Mouse (Mus musculus) right cerebral cortex, postnatal 25 days (tissue): ENCODE data around the gene Mmab.

Experiments used
- DNase-seq: peaks from one replicate; pipeline ENCODE4 v3.0.0; 2022

Gene Mmab

GRCm38 (mm10) chr5:114426732-114427131 is 17.1 kb downstream of the Mmab start:
- no peak for DNase-seq

DNA sequence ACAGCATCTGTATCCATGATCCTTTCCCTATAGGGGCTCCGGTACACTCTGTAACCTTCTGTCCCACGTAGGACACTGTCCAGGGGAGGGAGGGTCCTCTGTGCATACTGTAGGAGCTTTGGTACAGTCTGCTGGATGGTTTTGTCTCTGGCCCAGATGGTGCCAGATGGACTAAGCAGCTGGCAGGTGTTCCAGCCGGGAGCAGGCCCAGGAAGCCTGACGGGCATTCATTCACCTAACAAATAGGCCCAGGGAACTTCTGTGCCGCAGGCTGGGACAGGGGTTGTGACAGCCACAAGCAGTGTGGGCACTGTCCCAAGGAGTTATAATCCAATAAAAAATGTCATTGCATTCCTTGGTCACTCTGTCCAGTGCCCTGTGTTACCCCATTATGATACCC is 19.9 kb downstream of the Mmab start:
- no peak for DNase-seq

- DNase-seq, result no peak
Measured at GRCm38 (mm10) chr5:114422591-114422990, 21.3 kb downstream of the Mmab start.

- DNase-seq, result no peak
Measured at GRCm38 (mm10) chr5:114421561-114422298, 22.1 kb downstream of the Mmab start.

GRCm38 (mm10) chr5:114418541-114418940 is 25.3 kb downstream of the Mmab start:
- no peak for DNase-seq

DNA sequence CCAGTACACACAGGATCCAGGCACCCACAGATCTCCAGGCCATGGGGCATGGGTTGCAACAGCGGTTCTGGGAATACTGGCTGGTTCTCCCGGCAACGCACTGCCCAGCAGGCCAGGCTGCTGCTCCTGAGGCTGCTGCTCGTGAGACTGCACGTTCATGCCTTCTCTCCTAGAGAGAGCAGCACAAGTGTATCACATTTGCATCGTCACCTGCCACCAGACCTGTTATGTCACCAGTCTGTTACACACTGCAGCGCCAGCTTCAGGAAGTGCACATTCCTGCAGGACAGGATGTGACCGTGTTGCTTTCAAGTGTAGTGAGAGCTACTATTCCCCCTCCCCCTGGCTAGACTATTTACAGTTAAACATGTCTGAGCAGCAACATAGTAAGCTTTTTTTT is 27.0 kb downstream of the Mmab start:
- DNase-seq, result no peak

DNA sequence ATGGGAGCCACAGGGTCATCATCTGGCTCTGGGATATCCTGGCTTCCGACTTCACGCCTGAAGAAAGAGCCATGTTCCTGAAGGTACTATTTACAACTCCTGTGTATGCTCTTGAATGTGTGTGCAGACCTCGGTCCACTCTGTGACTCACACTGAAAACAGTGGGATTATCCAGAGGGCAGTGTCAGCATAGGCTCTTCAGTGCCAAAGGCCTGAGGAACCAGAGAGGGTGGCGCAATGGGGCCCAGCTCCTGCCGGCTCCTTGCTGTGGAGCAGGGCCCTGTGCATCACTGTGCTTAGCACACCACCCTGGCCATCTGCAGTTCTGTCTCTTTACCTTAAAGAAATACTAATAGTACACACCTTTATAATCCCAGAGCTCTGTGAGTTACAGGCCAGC is 28.3 kb downstream of the Mmab start:
- no peak for DNase-seq

GRCm38 (mm10) chr5:114413067-114413735 is 30.7 kb downstream of the Mmab start:
- DNase-seq, result no peak

GRCm38 (mm10) chr5:114412361-114412998 is 31.4 kb downstream of the Mmab start:
- no peak for DNase-seq

DNA sequence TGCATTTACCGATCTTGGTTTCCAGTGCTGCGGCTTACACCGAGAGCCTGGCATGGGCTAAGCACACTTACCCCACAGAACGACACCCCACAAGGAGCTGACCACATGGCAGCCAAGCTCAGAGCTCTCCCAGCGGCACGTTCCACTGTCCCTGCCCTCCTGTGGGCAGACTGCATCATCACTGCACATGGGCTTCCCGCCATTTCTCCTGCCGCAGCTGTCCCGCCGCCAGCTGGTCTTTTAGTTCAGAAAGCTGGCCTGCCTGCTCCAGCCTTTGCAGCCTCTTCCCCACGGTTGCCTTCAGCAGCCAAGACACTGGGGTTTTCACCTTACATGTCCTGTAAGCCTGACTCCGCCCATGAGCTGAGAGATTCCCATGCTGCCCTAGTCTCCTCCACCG is 33.4 kb downstream of the Mmab start:
- DNase-seq, result no peak

- no peak for DNase-seq
Measured at GRCm38 (mm10) chr5:114408846-114409245, 35.0 kb downstream of the Mmab start.

DNA sequence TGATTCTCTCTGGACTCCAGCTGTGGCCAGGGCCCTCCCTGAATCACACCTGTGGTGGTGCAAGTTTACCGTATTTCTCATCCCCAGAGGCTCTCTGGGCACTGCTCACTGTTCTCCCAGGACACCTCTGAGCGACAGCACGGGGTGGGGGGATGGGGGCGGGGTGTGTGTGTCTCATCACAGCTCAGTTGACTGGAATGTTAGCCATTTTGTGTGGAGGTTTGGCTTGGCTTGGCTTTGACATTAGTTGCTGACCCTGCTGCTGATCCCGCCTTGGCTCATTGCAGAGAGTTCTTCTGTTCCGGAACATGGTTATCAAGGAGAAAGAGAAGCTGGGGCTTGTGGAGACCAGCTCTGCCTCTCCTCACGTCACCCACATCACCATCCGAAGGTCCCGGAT is 36.0 kb downstream of the Mmab start:
- DNase-seq, result no peak

DNA sequence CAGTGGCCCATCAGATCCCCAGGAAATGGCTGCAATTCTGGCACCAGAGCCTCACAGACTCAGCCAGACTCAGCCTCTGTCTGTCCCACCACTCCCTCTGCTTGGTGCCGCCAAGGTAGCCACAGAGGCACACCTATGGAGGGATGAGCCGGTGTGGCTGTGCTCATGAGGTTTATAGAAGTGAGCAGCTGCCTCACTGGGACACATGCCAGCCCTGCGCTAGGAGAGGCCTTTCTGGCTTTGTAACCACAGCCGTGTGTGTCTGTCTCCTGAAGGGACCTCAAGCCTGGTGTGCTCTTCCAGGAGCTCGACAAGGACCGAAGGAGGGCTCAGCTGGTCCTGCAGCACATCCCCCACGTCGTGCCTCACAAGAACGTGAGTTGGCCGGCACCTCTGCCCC is 36.6 kb downstream of the Mmab start:
- DNase-seq, result no peak

DNA sequence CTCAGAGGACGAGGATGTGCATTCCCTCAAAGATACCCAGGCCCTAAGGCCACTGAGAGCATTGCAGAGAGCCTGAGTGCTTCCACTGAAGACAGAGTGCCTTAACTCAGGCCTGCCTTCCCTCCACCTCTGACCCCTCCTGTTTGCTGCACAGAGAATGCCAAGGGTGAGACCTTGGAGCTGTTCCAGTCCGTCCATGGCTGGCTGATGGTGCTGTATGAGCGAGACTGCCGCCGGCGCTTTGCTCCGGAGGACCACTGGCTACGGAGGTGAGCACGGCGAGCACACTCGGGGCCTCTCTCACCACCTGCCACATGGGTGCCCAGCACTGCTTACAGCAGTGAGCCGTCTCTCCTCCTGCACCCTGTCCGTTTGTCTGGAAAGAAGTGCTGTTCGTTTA is 37.3 kb downstream of the Mmab start:
- DNase-seq, result no peak

- no peak for DNase-seq
Measured at GRCm38 (mm10) chr5:114393169-114393568, 50.7 kb downstream of the Mmab start.

GRCm38 (mm10) chr5:114384448-114384847 is 59.4 kb downstream of the Mmab start:
- no peak for DNase-seq

- no peak for DNase-seq
Measured at GRCm38 (mm10) chr5:114383184-114383904, 60.5 kb downstream of the Mmab start.
